Mouse (Mus musculus): Measurements from ENCODE around the gene Zbtb48. TPM values are rescaled to one million over a fixed set of nuclear protein-coding genes. Genes with fewer than 3 reads are reported as not detected.

Zbtb48 gene
- polyA plus RNA-seq, 2 experiments = 25.4 to 41.5 TPM

- H3K27ac ChIP-seq (replicated peaks; ENCODE audit: low read depth, low read length) = no peak overlapping the region
- H3K4me2 ChIP-seq (replicated peaks; ENCODE audit: low read depth, low read length, severe bottlenecking) = peak overlapping the region; percentile 100
- TF ChIP-seq POLR2A (IDR thresholded peaks at IDR 0.05; ENCODE audit: borderline replicate concordance, extremely low read depth, insufficient read depth, insufficient read length) = no peak
- no peaks in the 10 kb centered on the region for H3K9me3 ChIP-seq (ENCODE audit: control insufficient read depth, low read length)
- DNase-seq (ENCODE audit: low spot score) (no peak), ATAC-seq (ENCODE audit: low FRiP score, low read depth) (no peak)
- H3K27me3 ChIP-seq (ENCODE audit: control insufficient read depth, insufficient read depth, low read length) = no peaks in the 10 kb centered on the region
- H3K4me1 ChIP-seq (ENCODE audit: control insufficient read depth, insufficient read depth, low read length) = peaks cover 28% of the 10 kb centered on the region
- peaks cover 8% of the 10 kb centered on the region for H3K36me3 ChIP-seq (ENCODE audit: control insufficient read depth, insufficient read depth, low read length)
- peak overlapping the region; percentile 81 for H3K4me3 ChIP-seq (replicated peaks; ENCODE audit: low read length)
- WGBS = 0% methylated on average over 14 of the region's 14 CpGs
- peak overlapping the region; percentile 74 for H3K9ac ChIP-seq (ENCODE audit: low read depth, low read length, severe bottlenecking)
These were observed 19.3 kb downstream of the Zbtb48 start for GRCm38 (mm10) chr4:152008148-152008500.

GRCm38 (mm10) chr4:152007481-152008147, 19.9 kb downstream of the Zbtb48 start:
- DNase-seq (ENCODE audit: low spot score) (no peak), ATAC-seq (ENCODE audit: low FRiP score, low read depth) (no peak)
- peaks cover 3% of the 10 kb centered on the region; the same call in 1 of the 2 replicates for H3K36me3 ChIP-seq (ENCODE audit: control insufficient read depth, insufficient read depth, low read length)
- 3% methylated on average over 8 of the region's 8 CpGs for WGBS
- no peaks in the 10 kb centered on the region for H3K27me3 ChIP-seq (ENCODE audit: control insufficient read depth, insufficient read depth, low read length)
- peak overlapping the region; percentile 74; the same call in 1 of the 2 replicates for H3K9ac ChIP-seq (ENCODE audit: low read depth, low read length, severe bottlenecking)
- H3K27ac ChIP-seq (replicated peaks; ENCODE audit: low read depth, low read length) = no peak overlapping the region
- no peaks in the 10 kb centered on the region for H3K9me3 ChIP-seq (ENCODE audit: control insufficient read depth, low read length)
- H3K4me2 ChIP-seq (replicated peaks; ENCODE audit: low read depth, low read length, severe bottlenecking) = peak overlapping the region; percentile 100
- no peak for TF ChIP-seq POLR2A (IDR thresholded peaks at IDR 0.05; ENCODE audit: borderline replicate concordance, extremely low read depth, insufficient read depth, insufficient read length)
- peaks cover 28% of the 10 kb centered on the region for H3K4me1 ChIP-seq (ENCODE audit: control insufficient read depth, insufficient read depth, low read length)
- peak overlapping the region; percentile 81 for H3K4me3 ChIP-seq (replicated peaks; ENCODE audit: low read length)

GRCm38 (mm10) chr4:152006812-152007211, 20.7 kb downstream of the Zbtb48 start:
- Histone ChIP-seq H3K27me3 (ENCODE audit: control insufficient read depth, insufficient read depth, low read length) (no peaks in the 10 kb centered on the region), H3K27ac (replicated peaks; ENCODE audit: low read depth, low read length) (no peak overlapping the region), H3K4me1 (ENCODE audit: control insufficient read depth, insufficient read depth, low read length) (peaks cover 28% of the 10 kb centered on the region), H3K9ac (ENCODE audit: low read depth, low read length, severe bottlenecking) (no peak overlapping the region), H3K4me3 (replicated peaks; ENCODE audit: low read length) (no peak overlapping the region), H3K9me3 (ENCODE audit: control insufficient read depth, low read length) (no peaks in the 10 kb centered on the region), H3K4me2 (replicated peaks; ENCODE audit: low read depth, low read length, severe bottlenecking) (no peak overlapping the region), H3K36me3 (ENCODE audit: control insufficient read depth, insufficient read depth, low read length) (no peaks in the 10 kb centered on the region)
- no peak for ATAC-seq (ENCODE audit: low FRiP score, low read depth)
- DNase-seq (ENCODE audit: low spot score) = no peak
- TF ChIP-seq POLR2A (IDR thresholded peaks at IDR 0.05; ENCODE audit: borderline replicate concordance, extremely low read depth, insufficient read depth, insufficient read length) = no peak
- 29% methylated on average over 3 of the region's 3 CpGs for WGBS

GRCm38 (mm10) chr4:152006137-152006536, 21.3 kb downstream of the Zbtb48 start:
- ATAC-seq (ENCODE audit: low FRiP score, low read depth) (no peak), DNase-seq (ENCODE audit: low spot score) (no peak)
- Histone ChIP-seq H3K27ac (replicated peaks; ENCODE audit: low read depth, low read length) (no peak overlapping the region), H3K9me3 (ENCODE audit: control insufficient read depth, low read length) (no peaks in the 10 kb centered on the region), H3K4me1 (ENCODE audit: control insufficient read depth, insufficient read depth, low read length) (peaks cover 24% of the 10 kb centered on the region), H3K27me3 (ENCODE audit: control insufficient read depth, insufficient read depth, low read length) (no peaks in the 10 kb centered on the region), H3K36me3 (ENCODE audit: control insufficient read depth, insufficient read depth, low read length) (no peaks in the 10 kb centered on the region), H3K9ac (ENCODE audit: low read depth, low read length, severe bottlenecking) (no peak overlapping the region), H3K4me3 (replicated peaks; ENCODE audit: low read length) (no peak overlapping the region), H3K4me2 (replicated peaks; ENCODE audit: low read depth, low read length, severe bottlenecking) (no peak overlapping the region)
- no peak for TF ChIP-seq POLR2A (IDR thresholded peaks at IDR 0.05; ENCODE audit: borderline replicate concordance, extremely low read depth, insufficient read depth, insufficient read length)
- 80% methylated on average over 6 of the region's 6 CpGs for WGBS

- Histone ChIP-seq H3K27me3 (ENCODE audit: control insufficient read depth, insufficient read depth, low read length) (no peaks in the 10 kb centered on the region), H3K27ac (replicated peaks; ENCODE audit: low read depth, low read length) (no peak overlapping the region), H3K4me3 (replicated peaks; ENCODE audit: low read length) (no peak overlapping the region), H3K4me1 (ENCODE audit: control insufficient read depth, insufficient read depth, low read length) (peaks cover 9% of the 10 kb centered on the region; the same call in 1 of the 2 replicates), H3K4me2 (replicated peaks; ENCODE audit: low read depth, low read length, severe bottlenecking) (no peak overlapping the region), H3K9ac (ENCODE audit: low read depth, low read length, severe bottlenecking) (no peak overlapping the region), H3K36me3 (ENCODE audit: control insufficient read depth, insufficient read depth, low read length) (no peaks in the 10 kb centered on the region), H3K9me3 (ENCODE audit: control insufficient read depth, low read length) (no peaks in the 10 kb centered on the region)
- DNase-seq (ENCODE audit: low spot score) = no peak
- TF ChIP-seq POLR2A (IDR thresholded peaks at IDR 0.05; ENCODE audit: borderline replicate concordance, extremely low read depth, insufficient read depth, insufficient read length) = no peak
- 96% methylated on average over 3 of the region's 3 CpGs for WGBS
- ATAC-seq (ENCODE audit: low FRiP score, low read depth) = no peak
These were observed 25.4 kb downstream of the Zbtb48 start for GRCm38 (mm10) chr4:152002063-152002462.

All from limb, embryonic 14.5 days (tissue).